Mouse (Mus musculus) hematopoietic multipotent progenitor cell, adult 10-12 weeks (in vitro differentiated cells): ENCODE measurements around the gene 2610301B20Rik. TPM values are rescaled to one million over a fixed set of nuclear protein-coding genes. Genes with fewer than 3 reads are reported as not detected.

Source experiments
- polyA plus RNA-seq: library from polyadenylated mRNA; stranded (reverse); fragments of >175 nt; gene quantifications from 2 replicates; pipeline ENCODE4 v1.2.3, GENCODE M21; 2012; ENCODE audit warnings: low replicate concordance

2610301B20Rik gene
- polyA plus RNA-seq, result 4.7 and 4.8 TPM in 2 replicates

GRCm38 (mm10) chr4:10873920-10874665 lies at the start of gene 2610301B20Rik:
Gene 2610301B20Rik, plus strand, starts transcription at chr4:10874498.

